Mouse (Mus musculus) v-Abl transformed pro-B cells (cell line): ENCODE measurements around the gene Mapk8.

Experiments
- in situ Hi-C, 2 experiments: fragments of 400-800 bp; cut with MboI; formaldehyde crosslinking; loops; one replicate each; pipeline ENCODE4 v1.15.1; 2025; ENCODE audit not compliant: unreplicated experiment in 2 of 2

The Mapk8 gene

DNA sequence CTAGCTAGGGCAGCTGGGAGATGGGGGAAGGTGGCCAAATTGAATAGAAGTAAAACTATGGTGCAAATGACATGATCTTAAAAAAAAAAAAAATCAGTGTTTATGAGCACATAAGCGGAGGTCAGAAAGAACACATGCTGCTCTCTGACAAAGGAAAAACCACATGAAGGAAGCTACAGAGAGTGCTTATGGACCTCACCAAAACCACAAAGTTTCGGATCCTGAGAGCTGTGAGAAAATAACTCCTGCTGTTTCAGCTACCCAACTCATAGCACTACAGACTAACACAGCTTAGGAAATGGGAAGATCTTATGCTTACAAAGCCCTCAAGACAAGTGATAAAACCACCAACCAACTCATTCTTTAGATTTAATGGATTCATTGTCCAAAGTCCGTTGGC is 46.9 kb downstream of the Mapk8 start:
- in situ Hi-C loops = no loop called here

DNA sequence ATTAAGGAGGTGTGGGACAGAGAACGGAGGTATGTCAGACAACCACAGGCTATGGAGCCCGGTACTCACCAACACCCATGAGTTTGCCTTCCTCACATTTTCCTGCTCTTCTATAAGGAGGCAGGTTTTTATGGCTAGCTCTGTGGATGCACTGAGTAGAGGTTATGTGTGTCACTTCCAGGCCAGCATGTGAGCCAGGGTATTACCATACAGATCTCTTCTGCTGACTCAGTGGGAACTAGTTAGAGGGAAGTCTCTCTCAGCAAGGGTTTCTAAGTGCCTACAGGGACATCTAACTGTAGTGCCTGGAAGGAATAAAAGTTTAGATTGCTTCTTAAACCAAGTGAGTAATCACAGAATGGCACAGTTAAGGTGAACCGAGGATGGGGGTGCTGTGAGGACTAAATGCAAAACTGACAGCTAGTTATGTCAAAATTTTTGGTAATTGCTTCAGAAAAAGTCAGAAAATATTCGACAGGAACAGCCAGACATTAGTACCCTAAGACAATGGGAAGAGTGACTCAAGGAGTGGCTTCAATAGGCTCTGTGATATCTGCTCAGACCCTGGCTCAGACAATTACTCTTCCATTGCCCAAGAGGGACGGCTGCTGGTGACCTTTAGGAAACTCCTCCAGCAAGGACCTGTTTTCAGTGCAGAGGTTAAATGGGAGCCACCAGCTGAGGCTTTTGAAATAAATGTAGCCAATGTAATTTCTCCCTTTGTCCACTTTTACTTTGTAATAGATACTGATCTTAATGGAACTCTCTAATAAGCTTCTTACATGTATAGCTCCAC is 48.7 kb downstream of the Mapk8 start:
- in situ Hi-C loops = no loop called here

DNA sequence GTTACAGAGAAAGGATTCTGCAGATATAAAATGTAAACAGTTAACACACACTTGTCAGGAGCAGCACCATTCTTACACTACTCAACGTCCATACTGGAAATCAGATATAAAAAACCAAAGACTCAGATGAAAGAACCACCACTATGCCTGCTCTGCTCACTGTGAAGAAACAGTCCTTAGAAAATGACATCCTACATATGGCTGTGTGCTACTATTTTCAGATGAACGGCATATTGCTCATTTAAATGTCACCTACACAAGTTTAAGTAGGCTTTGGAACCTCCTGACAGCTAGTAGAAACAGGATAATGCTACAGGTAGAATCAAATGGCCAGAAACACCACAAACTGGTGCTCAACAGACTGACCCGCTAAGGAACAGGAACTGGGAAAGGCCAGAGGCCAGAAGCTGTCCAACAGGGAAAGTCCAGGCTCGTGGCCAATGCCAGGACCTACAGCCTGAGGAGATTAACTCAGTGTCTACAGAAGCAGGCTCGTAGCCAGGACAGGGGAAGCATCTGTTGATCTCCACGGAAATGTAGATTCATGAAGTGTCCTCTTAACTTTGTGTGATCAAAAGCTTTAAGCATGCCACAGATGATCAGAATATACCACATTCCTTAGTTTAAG is 66.0 kb downstream of the Mapk8 start:
- in situ Hi-C loops = no loop called here

DNA sequence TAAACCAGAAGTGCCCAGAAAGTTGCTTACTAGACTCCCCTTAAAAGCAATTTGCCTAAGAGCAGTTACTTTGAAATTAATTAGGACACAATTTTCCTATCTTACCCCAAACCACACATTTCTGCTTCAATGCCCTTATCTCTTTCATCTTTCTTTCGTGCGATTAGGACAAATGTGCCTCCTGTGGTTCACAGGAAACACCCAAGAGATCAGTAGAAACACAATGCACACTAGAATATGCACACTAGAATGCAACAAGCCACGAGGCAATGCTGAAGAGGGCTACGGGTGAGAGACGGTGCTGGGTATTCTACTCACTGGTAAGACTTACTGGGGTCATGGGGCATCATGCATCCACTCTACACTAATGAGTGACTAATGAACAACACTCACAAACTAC is 68.2 kb downstream of the Mapk8 start:
- in situ Hi-C loops = loop anchor here in 1 of 2 experiments (10.0 kb wide), 1 partner anchor 164 kb away; the partner anchor contains the start of gene Arhgap22

DNA sequence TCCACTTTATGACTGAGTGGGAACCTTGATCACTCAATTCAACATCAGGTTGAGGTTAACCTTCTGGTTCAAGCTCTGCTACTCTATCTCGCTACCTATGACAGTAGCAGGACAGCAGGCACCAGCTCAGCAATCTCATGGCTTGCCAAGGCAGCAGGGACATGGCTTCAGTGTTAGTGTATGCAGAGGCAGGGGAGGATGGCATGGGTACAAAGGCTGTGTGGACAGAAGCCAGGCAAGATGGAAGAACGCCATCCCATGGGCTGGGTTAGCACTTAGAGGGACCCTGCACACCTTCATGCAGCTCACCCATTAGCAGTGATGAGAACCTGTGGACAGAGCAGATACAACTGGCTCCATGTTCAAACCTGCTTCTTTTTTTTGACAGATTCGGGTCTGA is 69.7 kb downstream of the Mapk8 start:
- in situ Hi-C loops = loop anchor here in 1 of 2 experiments (10.0 kb wide), 1 partner anchor 162 kb away; the partner anchor contains the start of gene Arhgap22

DNA sequence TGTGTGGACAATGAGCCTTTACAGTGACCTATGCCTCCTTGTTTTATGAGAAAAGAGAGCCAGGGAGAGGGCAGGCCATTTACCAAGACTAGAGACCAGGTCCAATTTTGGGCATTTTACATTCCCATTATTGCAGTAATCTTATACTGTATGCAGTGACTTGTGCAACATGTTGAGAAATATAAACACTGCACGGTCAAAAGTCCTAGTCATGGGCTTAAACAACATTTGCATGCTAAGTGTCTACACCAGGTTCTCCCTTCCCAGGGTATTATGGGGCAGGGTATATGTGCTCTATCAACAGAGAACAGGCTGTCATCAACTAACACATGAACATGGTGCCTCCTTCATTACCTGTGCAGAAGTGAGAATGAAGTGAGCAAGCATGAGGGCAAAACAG is 72.9 kb downstream of the Mapk8 start:
- in situ Hi-C loops = loop anchor here in 1 of 2 experiments (10.0 kb wide), 1 partner anchor 159 kb away; the partner anchor contains the start of gene Arhgap22

DNA sequence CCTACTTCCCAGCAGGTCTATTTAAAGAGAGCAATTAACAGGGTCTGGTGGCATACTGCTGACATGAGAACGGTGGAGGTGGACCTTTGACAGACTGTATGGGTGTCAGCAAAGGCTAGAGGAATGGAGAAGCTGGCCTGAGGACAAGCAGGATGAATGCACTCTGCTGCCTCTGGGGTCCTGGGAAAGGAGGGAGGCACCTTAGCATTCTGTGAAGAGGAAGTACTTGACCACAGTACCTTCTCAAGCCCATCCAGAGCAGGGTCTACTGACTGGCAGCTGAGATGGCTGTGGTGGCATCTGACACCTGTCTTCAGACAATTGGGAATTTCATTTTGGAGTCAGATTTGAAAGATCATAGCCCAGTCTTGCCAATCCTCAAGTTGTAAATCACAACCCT is 73.7 kb downstream of the Mapk8 start:
- in situ Hi-C loops = loop anchor here in 1 of 2 experiments (10.0 kb wide), 1 partner anchor 158 kb away; the partner anchor contains the start of gene Arhgap22

DNA sequence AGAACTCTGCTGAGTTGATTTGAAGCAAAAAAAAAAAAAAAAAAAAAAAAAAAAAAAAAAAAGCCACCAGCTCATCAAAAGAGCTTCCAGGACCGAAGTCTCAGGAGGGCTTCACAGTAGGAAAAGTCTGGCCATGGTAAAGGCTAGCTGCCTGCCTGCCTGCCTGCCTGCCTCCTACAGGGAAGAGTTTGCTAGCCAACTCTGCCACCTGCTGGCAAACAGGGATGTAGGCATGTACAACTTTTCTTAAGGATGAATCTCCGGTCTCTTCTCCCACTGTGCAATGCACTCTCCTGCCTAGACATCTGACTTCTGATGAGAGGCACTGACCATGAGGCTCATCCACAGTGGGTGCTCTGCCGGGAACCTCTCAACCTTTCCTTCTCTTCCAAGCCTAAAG is 75.7 kb downstream of the Mapk8 start:
- in situ Hi-C loops = loop anchor here in 1 of 2 experiments (10.0 kb wide), 1 partner anchor 156 kb away; the partner anchor contains the start of gene Arhgap22

DNA sequence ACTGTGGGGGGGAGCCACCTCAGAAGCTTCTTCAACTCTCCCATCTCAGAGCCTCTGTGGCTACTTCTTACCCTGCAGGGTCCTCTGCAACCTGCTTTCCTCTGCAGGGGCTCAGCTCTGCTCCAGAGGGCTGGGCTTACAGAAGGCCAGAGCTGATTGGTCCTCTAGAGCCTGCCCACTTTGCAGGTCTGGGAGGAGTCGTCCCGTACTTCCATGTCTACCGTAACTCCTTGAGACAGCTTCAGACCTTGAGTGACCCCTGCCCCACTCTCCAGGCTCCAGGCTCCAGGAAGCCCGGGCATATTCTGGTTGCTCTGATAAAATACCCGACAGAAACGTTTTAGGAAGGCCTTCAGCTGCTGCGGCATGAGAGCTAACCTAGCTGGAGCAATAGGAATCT is 76.9 kb downstream of the Mapk8 start:
- in situ Hi-C loops = loop anchor here in 1 of 2 experiments (10.0 kb wide), 1 partner anchor 155 kb away; the partner anchor contains the start of gene Arhgap22

DNA sequence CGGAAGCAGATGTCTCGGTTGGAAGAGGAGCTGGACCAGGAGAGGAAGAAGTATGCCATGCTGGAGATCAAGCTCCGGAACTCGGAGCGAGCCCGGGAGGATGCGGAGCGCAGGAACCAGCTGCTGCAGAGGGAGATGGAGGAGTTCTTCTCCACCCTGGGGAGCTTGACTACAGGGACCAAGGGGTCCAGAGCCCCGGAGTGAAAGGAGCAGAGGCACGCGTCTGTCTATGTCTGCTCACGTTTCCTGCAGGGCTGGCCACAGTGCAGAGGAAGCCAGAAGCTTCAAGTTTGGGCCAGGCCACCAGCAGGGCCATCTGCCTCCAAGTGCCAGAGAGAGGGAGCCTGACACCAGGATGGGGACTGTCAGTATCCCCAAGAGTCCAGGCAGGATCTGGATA is 77.6 kb downstream of the Mapk8 start:
- in situ Hi-C loops = no loop called here

DNA sequence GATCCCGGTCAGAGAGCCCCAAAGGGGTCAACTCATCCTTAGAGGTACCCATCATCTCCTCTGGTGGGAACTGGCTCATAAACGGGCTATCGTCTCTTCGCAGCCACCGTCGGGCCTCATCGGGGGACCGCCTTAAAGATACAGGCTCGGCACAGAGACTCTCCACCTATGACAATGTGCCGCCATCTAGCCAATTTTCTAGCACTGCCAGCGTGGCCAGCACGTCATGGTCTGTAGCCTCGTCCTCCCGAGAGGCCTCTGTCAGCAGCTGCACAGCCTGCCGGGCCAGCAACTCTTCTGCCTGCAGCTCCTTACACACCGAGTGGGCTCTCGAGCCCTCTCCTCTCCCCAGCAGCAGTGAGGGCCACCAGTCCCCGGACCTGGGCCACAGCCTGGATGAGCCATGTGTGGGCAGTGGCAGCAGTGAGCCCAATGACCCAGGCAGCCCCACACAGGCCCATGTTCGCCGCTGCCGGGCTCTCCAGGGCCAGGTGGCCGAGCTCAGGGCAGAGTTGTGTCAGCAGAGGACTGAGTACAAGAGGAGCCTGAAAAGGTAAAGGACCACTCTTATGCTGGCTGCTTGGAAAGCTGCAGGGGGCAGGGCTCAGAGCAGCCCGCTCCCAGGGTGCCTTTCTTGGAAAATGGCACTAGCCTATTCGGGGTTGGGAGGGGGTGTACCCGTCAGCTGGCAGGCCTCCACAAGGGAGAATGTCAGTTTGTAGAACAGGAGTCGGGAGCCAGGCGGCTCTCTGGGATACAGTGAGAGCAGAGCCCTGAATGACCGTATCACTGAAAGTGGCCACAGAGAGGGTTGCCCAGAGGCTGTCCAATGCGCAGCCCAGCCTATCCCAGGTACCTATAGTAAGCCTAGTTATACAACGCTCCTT is 79.8 kb downstream of the Mapk8 start:
- in situ Hi-C loops = no loop called here

DNA sequence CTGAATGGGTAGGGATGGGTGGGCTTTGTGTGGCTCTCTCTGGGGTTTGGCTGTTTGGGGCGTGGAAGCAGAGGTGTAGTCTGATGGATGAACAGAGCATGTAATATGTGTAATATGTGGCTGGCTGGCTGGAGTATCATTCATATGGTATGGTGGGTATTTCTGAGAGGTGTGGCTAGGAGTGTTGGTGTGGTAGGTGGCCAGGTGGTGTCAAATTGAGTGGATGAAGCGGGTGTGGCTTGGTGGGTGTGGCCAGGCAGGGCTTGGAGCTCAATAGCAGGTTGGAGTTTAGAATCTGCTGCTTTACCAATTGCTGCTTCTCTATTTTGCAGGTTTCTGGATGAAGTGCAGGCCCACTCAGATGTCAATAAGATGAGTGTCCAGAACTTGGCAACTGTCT is 82.9 kb downstream of the Mapk8 start:
- in situ Hi-C loops = no loop called here

DNA sequence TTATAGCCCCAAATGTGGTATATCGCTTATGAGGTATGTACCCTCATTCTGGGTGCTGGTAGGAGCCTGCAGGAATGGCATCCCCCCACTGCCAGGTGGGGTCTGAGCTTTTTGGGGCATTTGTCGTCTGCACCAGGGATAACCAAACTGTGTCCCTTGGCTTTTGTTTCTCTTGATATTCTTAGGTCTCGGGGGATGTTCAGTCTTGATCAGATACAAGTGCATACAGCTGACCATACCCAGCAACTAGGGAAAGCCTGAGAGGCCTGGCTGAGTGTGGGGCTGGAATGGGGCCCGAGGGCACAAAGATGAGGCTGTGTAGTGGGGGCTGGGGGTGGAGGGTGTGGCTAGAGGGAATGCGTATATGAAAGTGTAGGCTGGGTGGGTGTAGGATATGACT is 83.3 kb downstream of the Mapk8 start:
- in situ Hi-C loops = no loop called here

DNA sequence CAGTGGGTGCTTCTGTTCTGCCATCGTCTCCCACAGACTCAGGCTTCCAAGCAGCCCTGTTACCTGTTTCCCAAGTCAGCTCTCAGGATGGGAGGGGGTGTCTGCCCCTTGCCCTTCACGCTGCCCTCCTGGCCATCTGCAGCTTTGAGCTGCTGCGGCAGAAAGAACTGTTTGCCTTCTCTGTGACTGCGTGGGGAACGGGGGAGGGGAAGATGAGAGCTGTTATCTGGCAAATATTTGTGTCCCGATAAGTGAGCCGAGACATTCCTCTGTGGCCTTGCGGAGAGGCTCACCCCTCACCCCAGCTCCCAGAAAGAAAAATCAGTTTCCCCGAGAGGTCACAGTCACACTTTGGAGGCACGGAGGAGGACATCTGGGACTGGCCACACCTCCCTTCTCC is 84.2 kb downstream of the Mapk8 start:
- in situ Hi-C loops = no loop called here

DNA sequence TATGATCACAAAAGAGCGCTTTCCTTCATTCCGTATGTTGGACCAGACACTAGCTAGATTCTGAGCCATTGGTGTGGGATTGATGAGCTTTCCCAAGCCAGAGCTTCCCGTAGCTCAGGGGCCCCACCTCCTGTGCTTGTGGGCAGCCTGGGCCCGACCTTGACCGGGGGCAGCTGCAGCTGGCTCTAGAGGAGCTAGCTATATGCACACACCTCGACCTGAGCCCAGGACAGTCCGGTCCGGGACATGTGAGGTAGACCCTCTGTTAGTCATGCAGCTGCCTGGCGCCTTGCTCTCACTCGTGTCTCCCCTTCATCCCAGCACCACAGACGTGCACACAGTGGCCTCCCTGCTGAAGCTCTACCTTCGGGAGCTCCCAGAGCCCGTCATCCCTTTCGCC is 84.8 kb downstream of the Mapk8 start:
- in situ Hi-C loops = no loop called here

DNA sequence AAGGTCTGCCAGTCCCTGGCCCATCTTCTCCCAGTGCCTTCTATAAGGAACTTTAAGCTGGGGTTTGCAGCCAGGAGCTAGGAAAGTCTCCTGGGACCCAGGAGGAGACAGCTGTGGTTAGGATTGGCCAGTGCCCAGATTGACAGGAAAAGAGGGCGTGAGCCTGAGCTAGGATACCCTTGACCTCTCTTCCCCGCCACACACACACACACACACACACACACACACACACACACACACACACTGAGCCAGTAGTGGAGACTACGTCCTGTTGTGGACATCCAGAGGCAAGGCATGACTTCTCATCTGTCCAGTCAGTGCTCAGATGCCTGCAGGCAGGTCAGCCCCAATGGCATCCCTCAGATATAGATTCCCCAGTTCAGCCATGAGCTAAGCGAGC is 85.4 kb downstream of the Mapk8 start:
- in situ Hi-C loops = no loop called here

DNA sequence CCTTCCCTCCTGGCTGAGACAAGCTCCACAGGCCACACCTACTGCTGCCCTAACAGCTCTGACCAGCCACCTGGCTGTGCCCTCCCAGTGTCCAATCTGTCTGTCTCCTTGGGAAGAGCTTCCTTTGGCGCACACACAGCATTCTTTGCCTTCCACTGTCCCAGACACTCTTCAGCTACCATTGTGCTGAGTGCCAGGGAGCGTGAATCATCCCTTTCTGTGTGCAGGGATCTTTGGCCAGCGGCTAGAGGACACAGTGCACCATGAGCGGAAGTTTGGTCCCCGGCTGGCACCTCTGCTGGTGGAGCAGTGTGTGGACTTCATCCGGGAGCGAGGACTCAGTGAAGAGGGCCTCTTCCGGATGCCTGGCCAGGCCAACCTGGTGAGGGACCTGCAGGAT is 88.1 kb downstream of the Mapk8 start:
- in situ Hi-C loops = no loop called here

DNA sequence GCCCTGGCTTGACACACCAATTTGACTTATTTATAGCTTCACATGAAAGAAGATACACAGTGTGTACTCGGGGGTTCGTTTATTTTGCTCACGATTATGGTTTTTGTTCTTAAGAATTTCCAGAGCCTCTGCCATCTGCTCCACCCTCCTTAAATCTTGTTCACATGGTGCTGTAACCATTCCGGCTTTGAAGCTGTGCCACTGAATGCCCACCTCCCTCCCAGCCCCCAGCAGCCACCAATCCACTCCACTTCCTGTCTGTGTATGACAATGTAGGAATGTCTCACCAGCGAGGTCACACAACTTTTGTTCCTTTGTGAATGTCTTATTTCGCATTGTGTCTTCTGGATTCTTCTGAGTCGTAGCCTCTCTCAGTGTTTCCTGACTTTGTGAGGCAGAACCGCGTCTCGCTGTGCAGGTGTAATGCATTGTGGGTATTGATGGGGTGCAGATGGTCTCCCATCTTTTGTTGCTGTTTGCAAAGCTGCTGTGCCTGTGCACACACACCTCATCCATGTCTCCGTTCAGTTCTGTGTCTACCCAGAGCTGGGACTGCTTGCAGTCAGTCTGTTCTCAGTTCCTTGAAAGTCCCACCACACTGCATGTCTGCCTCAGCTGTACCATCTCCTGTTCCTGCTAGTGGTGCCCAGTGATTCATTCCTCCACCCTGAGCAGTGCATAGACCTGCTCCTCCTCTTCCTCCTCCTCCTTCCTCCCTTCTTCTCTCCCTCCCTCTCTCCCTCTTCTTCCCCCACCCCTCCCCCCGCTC is 89.2 kb downstream of the Mapk8 start:
- in situ Hi-C loops = no loop called here

DNA sequence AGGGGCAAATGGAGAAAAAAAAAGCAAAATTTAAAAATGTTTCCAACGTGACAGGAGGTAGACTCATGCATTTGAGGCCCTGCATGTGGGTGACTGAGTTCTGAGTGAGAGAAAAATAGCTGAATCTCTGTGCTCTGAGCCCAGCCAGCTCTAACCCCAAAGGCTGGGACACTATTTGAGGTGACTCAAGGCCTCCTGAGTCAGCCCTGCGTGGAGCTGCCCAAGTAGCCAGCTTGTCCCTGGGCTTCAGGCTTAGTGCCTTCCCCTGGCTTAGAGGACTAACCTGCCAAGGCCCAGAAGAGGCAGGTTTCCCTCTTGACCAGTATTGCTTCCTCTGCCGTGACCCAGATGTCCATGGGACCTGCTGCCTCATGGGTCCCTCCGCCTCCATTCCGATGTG is 91.7 kb downstream of the Mapk8 start:
- in situ Hi-C loops = no loop called here

DNA sequence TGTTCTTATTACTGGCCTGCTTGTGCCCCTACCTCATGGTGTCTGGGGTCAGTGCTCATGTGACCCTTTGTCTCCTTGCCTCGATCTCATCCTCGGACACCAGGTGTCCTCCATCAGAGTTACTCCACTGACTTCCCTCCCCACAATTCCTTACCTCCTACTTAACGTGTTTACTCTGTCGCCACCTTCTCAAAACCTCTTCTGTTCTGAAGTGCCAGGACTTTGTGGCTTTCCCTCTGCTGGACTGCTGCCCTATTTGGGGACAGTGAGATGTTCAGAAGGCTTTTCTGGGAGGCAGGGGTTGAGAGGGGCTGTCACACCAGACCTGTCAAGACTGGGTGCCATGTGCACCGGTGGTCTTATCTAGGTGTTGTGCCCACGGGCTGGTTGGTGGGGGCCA is 94.1 kb downstream of the Mapk8 start:
- in situ Hi-C loops = no loop called here
